Mouse (Mus musculus): ENCODE data around the gene Ttc12.

Ttc12 gene

GRCm38 (mm10) chr9:49485892-49486311, at the start of gene Ttc12:
Gene Ttc12, minus strand, starts transcription at chr9:49486225.
- peak; percentile 92 for DNase-seq

GRCm38 (mm10) chr9:49534958-49535357, 48.9 kb upstream of the Ttc12 start:
- no peak for DNase-seq

- DNase-seq = no peak
Measured at GRCm38 (mm10) chr9:49533912-49534491, 48.0 kb upstream of the Ttc12 start.

- DNase-seq = no peak
Measured at GRCm38 (mm10) chr9:49533455-49533854, 47.4 kb upstream of the Ttc12 start.

GRCm38 (mm10) chr9:49531833-49532232, 45.8 kb upstream of the Ttc12 start:
- DNase-seq = no peak

GRCm38 (mm10) chr9:49531257-49531656, 45.2 kb upstream of the Ttc12 start:
- no peak for DNase-seq

- DNase-seq = no peak
Measured at GRCm38 (mm10) chr9:49530739-49531138, 44.7 kb upstream of the Ttc12 start.

- no peak for DNase-seq
Measured at GRCm38 (mm10) chr9:49529366-49529959, 43.4 kb upstream of the Ttc12 start.

- no peak for DNase-seq
Measured at GRCm38 (mm10) chr9:49528943-49529342, 42.9 kb upstream of the Ttc12 start.

- no peak for DNase-seq
Measured at GRCm38 (mm10) chr9:49528026-49528425, 42.0 kb upstream of the Ttc12 start.

- DNase-seq = no peak
Measured at GRCm38 (mm10) chr9:49527340-49527739, 41.3 kb upstream of the Ttc12 start.

- no peak for DNase-seq
Measured at GRCm38 (mm10) chr9:49524721-49525120, 38.7 kb upstream of the Ttc12 start.

GRCm38 (mm10) chr9:49523881-49524280, 37.9 kb upstream of the Ttc12 start:
- DNase-seq = no peak

- DNase-seq = peak; percentile 41
Measured at GRCm38 (mm10) chr9:49514306-49514705, 28.3 kb upstream of the Ttc12 start.

GRCm38 (mm10) chr9:49510666-49511065, 24.6 kb upstream of the Ttc12 start:
- DNase-seq = no peak

- no peak for DNase-seq
Measured at GRCm38 (mm10) chr9:49509628-49510027, 23.6 kb upstream of the Ttc12 start.

GRCm38 (mm10) chr9:49509094-49509493, 23.1 kb upstream of the Ttc12 start:
- DNase-seq = no peak

- peak; percentile 26 for DNase-seq
Measured at GRCm38 (mm10) chr9:49507829-49508585, 22.0 kb upstream of the Ttc12 start.

- no peak for DNase-seq
Measured at GRCm38 (mm10) chr9:49504658-49505057, 18.6 kb upstream of the Ttc12 start.

- no peak for DNase-seq
Measured at GRCm38 (mm10) chr9:49502245-49502644, 16.2 kb upstream of the Ttc12 start.

GRCm38 (mm10) chr9:49499878-49500277, 13.9 kb upstream of the Ttc12 start:
- DNase-seq = no peak

GRCm38 (mm10) chr9:49493979-49494649, 8.1 kb upstream of the Ttc12 start:
- peak; percentile 21 for DNase-seq

- DNase-seq = no peak
Measured at GRCm38 (mm10) chr9:49490609-49491008, 4.6 kb upstream of the Ttc12 start.

All from kidney, adult 11 months (tissue).